Mouse (Mus musculus) heart, adult 18-20 months (tissue): ENCODE data around the gene Hist1h2bc. TPM values are rescaled to one million over a fixed set of nuclear protein-coding genes. Genes with fewer than 3 reads are reported as not detected.
A peak's percentile ranks its signal among the peaks of the same experiment; 100 is the strongest.

Experiments
- DNase-seq, 2 experiments: peaks; one replicate each; pipeline ENCODE4 v3.0.0; 2021 to 2022; ENCODE audit warnings: mixed read lengths in 1 of 2
- microRNA-seq, 2 experiments: library from miRNA; unstranded; fragments of <30 nt; microRNA quantifications; one replicate each; pipeline ENCODE4 v1.2.0; 2022
- total RNA-seq, 2 experiments: library from RNA; stranded (reverse); gene quantifications; 2 replicates each; pipeline ENCODE4 v1.2.3; 2021

The Hist1h2bc gene
- total RNA-seq, 2 experiments from 2014 or later: 71.2 to 76.1 TPM

DNA sequence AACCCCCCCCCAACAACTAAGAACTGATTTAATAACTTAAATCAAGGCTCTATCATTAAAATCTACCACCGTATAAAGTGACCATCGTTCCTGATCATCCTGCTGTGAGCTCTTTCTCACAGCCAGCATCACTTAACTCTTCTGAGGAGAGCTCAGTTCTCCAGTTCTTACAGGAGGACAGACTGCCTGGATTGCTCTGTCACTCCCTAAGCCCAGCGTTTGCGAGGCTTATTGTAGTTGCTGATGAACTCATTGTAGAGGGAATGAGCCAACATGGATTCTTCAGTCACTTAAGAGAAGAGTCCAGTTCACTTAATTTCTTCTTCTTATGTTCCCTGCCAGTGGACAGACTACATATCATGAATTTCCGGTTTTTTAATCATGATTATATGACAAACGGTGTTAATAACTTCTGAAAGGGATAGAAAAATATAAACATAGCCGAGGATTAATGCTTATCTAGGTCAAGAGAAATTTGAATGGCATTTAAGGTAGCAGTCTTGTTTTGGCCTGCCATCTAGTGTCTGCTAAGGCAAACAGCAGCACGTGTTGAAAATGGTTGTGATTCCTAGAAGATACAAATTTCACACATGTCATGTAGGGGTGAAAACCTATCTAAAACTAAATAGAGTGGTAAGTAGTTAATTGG is 48.3 kb downstream of the Hist1h2bc start:
- peak; percentile 54 to 63 for DNase-seq

DNA sequence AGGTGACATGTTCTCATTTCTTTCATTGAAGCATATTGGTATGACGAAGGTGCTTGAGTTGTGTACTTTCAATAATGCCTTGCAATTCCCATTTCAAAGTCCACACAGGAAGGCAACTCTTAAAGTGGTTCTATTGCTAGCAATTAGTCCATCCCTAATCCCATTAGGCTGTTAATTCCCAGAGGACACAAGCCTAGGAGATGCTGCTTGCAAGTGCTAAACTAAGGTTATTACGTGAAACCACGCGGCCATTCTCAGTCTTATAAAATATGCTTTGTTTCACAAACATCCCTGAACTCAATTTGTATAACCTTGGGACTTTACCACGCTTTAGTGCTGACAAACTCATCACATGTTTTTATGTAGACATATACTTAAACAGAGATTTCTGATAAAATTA is 53.1 kb downstream of the Hist1h2bc start:
- DNase-seq: no peak

DNA sequence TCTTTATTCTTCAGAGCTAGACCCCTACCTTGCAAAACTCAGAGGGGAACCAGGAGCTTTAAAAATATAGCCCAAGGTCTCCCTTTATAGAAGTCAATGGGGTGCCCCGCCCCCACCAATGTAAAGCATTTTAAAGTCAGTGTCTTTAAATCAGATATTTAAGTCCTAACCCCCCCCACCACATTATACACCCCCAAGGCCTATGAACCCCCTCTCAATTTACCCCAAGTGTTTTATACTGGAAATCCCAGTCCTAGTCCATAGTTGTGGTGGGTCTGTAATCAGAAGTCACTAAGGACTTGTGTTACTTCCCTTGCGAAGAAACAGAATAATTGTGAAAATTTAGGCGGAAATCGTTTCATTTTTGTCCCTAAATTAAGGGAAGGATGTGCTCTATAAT is 54.0 kb downstream of the Hist1h2bc start:
- no peak for DNase-seq

DNA sequence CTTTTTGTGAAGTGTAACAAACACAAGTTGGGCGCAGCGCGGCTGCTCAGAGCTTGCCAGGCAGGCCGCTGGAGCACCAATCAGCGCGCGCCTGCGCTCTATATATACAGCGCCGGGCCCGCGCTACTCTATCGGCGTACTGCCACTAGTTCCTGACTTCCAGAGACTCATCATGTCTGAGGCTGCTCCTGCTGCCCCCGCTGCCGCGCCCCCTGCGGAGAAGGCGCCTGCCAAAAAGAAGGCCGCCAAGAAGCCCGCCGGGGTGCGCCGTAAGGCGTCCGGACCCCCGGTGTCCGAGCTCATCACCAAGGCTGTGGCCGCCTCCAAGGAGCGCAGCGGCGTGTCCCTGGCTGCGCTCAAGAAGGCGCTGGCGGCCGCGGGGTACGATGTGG is 54.7 kb downstream of the Hist1h2bc start, which contains the start of gene Hist1h1c:
Hist1h1c (plus strand) TSS at position 132 of the 392 bp plus-strand sequence.
- peak; percentile 92 to 94 for DNase-seq

DNA sequence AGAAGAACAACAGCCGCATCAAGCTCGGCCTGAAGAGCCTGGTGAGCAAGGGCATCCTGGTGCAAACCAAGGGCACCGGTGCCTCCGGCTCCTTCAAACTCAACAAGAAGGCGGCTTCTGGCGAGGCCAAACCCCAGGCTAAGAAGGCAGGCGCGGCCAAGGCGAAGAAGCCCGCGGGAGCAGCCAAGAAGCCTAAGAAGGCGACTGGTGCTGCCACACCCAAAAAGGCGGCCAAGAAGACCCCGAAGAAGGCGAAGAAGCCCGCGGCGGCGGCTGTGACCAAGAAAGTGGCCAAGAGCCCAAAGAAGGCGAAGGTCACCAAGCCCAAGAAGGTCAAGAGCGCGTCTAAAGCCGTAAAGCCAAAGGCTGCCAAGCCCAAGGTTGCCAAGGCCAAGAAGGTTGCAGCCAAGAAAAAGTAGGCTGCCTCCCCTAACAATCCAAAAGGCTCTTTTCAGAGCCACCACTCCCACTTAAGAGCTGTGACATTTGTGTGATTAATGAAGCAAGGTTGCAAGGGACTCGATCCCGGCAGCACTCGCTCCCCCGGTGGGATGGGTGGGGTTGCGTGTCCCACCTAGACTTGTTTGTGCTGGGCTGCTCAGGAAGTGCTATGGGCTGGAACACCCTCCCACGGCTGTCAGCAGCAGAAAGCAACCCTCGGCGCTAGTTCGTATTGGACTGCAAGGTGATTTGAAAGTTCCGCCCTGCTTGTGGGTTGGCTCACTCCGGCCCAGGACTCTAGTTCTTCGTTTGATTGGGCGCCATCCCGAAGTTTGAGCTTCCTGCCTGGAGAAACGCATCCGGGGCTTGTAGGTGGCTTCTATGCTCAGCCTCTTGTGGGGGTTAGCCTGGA is 55.3 kb downstream of the Hist1h2bc start:
- peak; percentile 94 to 99 for DNase-seq

DNA sequence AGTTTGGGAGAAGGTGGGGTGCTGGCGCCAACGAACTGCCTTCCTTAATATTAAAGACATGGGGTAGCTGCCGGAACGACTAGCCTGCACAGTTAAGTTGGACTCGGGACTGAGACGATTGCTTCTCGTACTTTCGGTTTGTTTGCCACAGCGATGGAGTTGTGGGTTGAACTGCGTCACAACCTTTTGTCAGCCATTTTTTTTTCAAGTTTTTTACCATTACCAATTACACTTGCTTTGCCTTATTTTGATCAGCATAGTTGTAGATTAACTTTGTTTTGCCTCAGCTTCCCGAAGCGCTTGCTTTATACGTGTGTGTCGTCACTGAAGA is 55.9 kb downstream of the Hist1h2bc start:
- DNase-seq: no peak

DNA sequence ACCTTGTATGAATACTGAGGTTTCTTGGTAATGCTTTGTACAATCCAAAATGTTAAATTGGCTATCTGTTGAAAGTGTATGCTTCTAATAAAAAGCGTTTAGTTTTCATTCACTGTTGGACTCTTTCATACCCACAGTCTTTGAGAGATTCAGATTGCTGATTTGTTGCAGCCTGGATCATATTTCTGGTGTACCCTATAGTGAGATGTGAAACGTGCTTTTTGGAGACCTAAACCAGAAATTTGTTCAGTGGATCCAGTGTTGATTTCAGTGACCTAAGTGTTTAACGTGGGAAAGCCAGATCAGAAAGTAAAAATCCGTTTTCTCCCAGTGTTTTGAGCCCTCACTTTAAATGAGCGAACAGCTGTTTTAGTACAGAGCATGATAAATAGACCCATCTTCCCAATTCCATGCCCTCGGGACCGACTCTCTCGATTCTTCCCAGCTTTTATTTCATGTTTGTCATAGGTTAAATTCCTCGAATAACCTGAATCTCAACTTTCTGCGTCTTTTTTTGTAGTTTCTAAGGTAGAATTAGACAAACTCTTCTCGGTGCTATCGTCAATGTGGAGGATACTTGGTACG is 56.3 kb downstream of the Hist1h2bc start:
- DNase-seq: peak in 1 of 2 experiments; percentile 43

DNA sequence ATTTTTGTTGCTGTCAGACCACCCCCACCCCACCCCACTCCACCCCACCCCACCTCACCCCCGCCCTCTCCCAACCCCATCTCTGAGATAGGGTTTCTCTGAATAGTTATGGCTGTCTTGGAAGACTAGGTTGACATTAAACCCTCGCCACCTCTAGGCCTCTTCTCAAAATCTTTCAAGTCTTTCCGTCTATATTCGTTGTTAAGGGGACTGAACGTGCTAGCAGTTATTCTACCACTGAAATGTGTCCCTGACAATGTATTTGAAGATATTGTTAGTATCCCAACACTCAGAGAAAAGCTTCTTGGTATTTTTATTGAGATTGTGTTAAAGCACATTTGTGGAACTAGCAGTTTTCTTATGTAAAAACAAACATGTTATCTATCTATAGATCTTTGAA is 56.9 kb downstream of the Hist1h2bc start:
- no peak for DNase-seq

DNA sequence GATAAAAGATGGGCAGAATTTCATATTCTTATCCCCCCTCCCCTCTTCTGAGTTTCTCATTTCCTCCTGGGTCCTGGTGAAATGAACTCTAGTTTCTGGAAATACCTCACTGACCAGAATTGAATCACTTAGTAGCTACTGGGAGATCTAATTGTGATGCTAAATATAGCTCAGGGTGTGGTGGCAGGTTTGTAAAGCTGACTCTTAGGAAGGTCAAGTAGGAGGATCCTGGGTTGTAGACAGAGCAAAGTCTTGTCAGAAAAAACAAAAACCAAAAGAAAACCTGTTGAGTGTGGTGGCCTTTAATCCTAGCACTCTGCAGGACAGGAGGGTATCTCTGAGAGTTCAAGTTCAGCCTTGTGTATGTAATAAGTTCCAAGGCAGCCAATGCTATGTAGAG is 58.0 kb downstream of the Hist1h2bc start:
- no peak for DNase-seq

Small RNA genes lying within 50 kb of the gene (microRNA-seq; reads per million reads assigned to microRNA genes)
- 0 reads per million in 2 experiments for gene Gm44350

Other genes starting within 250 kb of the Hist1h2bc start
- gene Btn1a1, start 218.3 kb upstream of the Hist1h2bc start, total RNA-seq: not detected
- not detected for gene Btn2a2, start 195.3 kb upstream of the Hist1h2bc start, total RNA-seq
- 100 to 1,000 TPM; 225 to 244 TPM for gene Hist1h4h, start 153.1 kb upstream of the Hist1h2bc start, total RNA-seq
- 10 to 100 TPM in 1 of 2 experiments, 1 to 10 TPM in 1; 6.3 to 16.6 TPM for gene Hist1h2af, start 150.3 kb upstream of the Hist1h2bc start, total RNA-seq
- gene Hist1h3g, start 148.8 kb upstream of the Hist1h2bc start, total RNA-seq: 1 to 10 TPM; 3.1 TPM
- gene Hist1h2bh, start 140.8 kb upstream of the Hist1h2bc start, total RNA-seq: 1 to 10 TPM; 1.1 to 1.5 TPM
- 1 to 10 TPM; 4.9 to 6.3 TPM for gene Hist1h3f, start 140.1 kb upstream of the Hist1h2bc start, total RNA-seq
- gene Hist1h4f, start 132.6 kb upstream of the Hist1h2bc start, total RNA-seq: 10 to 100 TPM; 24.1 to 27.9 TPM
- 1 to 10 TPM in 1 of 2 experiments, under 1 TPM in 1; 0.94 to 1.0 TPM for gene Hist1h1d, start 130.9 kb upstream of the Hist1h2bc start, total RNA-seq
- gene Hist1h3e, start 121.8 kb upstream of the Hist1h2bc start, total RNA-seq: 10 to 100 TPM; 11.6 to 16.2 TPM
- 1 to 10 TPM; 2.9 to 3.0 TPM for gene Hist1h2ae, start 113.0 kb upstream of the Hist1h2bc start, total RNA-seq
- 10 to 100 TPM; 18.2 to 25.6 TPM for gene Hist1h2bg, start 112.8 kb upstream of the Hist1h2bc start, total RNA-seq
- 10 to 100 TPM; 10.2 to 10.9 TPM for gene Hist1h2bf, start 110.0 kb upstream of the Hist1h2bc start, total RNA-seq
- 1 to 10 TPM; 2.0 to 4.1 TPM for gene Hist1h2ad, start 109.8 kb upstream of the Hist1h2bc start, total RNA-seq
- 1 to 10 TPM; 2.4 to 2.5 TPM for gene Hist1h3d, start 108.4 kb upstream of the Hist1h2bc start, total RNA-seq
- gene Hist1h4d, start 102.6 kb upstream of the Hist1h2bc start, total RNA-seq: 10 to 100 TPM; 51.2 to 52.9 TPM
- gene Hist1h2be, start 63.1 kb upstream of the Hist1h2bc start, total RNA-seq: 10 to 100 TPM in 1 of 2 experiments, 1 to 10 TPM in 1; 8.6 to 10.2 TPM
- gene Hist1h1e, start 61.6 kb upstream of the Hist1h2bc start, total RNA-seq: 10 to 100 TPM; 19.6 to 19.7 TPM
- gene Hist1h2ac, start 251 bp upstream of the Hist1h2bc start, total RNA-seq: 1 to 10 TPM; 1.2 to 1.3 TPM
- not detected for gene Hist1h1t, start 11.6 kb downstream of the Hist1h2bc start, total RNA-seq
- gene Hist1h4c, start 14.3 kb downstream of the Hist1h2bc start, total RNA-seq: 10 to 100 TPM; 42.5 to 46.8 TPM
- gene Hfe, start 26.7 kb downstream of the Hist1h2bc start, total RNA-seq: 10 to 100 TPM; 60.9 to 64.1 TPM
- 100 to 1,000 TPM; 162 to 175 TPM for gene Hist1h1c, start 54.6 kb downstream of the Hist1h2bc start, total RNA-seq
- gene Hist1h3c, start 61.4 kb downstream of the Hist1h2bc start, total RNA-seq: 1 to 10 TPM; 2.5 to 3.4 TPM
- 1 to 10 TPM; 7.4 to 8.1 TPM for gene Hist1h2bb, start 62.5 kb downstream of the Hist1h2bc start, total RNA-seq
- gene Hist1h2ab, start 66.9 kb downstream of the Hist1h2bc start, total RNA-seq: 1 to 10 TPM; 5.8 to 6.8 TPM
- gene Hist1h3b, start 68.1 kb downstream of the Hist1h2bc start, total RNA-seq: 10 to 100 TPM in 1 of 2 experiments, 1 to 10 TPM in 1; 8.3 to 10.5 TPM
- gene Hist1h4b, start 72.8 kb downstream of the Hist1h2bc start, total RNA-seq: 10 to 100 TPM in 1 of 2 experiments, 1 to 10 TPM in 1; 9.6 to 10.9 TPM
- 1 to 10 TPM; 5.4 to 6.4 TPM for gene Hist1h4a, start 77.0 kb downstream of the Hist1h2bc start, total RNA-seq
- gene Hist1h3a, start 78.2 kb downstream of the Hist1h2bc start, total RNA-seq: 10 to 100 TPM in 1 of 2 experiments, 1 to 10 TPM in 1; 7.5 to 10.7 TPM
- 1 to 10 TPM; 4.3 to 5.4 TPM for gene Hist1h1a, start 79.5 kb downstream of the Hist1h2bc start, total RNA-seq
- under 1 TPM in 1 of 2 experiments, not detected in 1; 0.21 TPM for gene Trim38, start 85.7 kb downstream of the Hist1h2bc start, total RNA-seq
- gene Slc17a2, start 122.8 kb downstream of the Hist1h2bc start, total RNA-seq: not detected
- gene Slc17a3, start 155.2 kb downstream of the Hist1h2bc start, total RNA-seq: not detected
- gene Slc17a1, start 183.6 kb downstream of the Hist1h2bc start, total RNA-seq: not detected
- gene Slc17a4, start 230.8 kb downstream of the Hist1h2bc start, total RNA-seq: not detected
- gene Hist1h2ba, start 250.0 kb downstream of the Hist1h2bc start, total RNA-seq: not detected